Mouse (Mus musculus): ENCODE results near the gene Megf11. TPM values are rescaled to one million over a fixed set of nuclear protein-coding genes. Genes with fewer than 3 reads are reported as not detected.

Gene Megf11
- polyA plus RNA-seq, 1 experiment from 2014 or later = 0.70 TPM

Small RNA genes lying within 50 kb of the gene (microRNA-seq; reads per million reads assigned to microRNA genes)
- gene Gm47308 (ENCODE audit: borderline number of aligned reads) = 0.41 reads per million

Other genes with a start within 250 kb of the Megf11 start
- 24.3 and 28.5 TPM in 2 replicates for gene Zwilch, start 212.5 kb upstream of the Megf11 start, polyA plus RNA-seq (2014; fragmentation: Nextera tagmentation; extraction: Ambion mirVana)
- 980 and 988 TPM in 2 replicates for gene Rpl4, start 212.3 kb upstream of the Megf11 start, polyA plus RNA-seq (2014; fragmentation: Nextera tagmentation; extraction: Ambion mirVana)
- gene Snapc5, start 206.4 kb upstream of the Megf11 start, polyA plus RNA-seq (2014; fragmentation: Nextera tagmentation; extraction: Ambion mirVana) = 22.4 and 28.0 TPM in 2 replicates
- gene Uchl4, start 150.4 kb upstream of the Megf11 start, polyA plus RNA-seq (2014; fragmentation: Nextera tagmentation; extraction: Ambion mirVana) = 2.7 and 3.1 TPM in 2 replicates
- gene Map2k1, start 132.0 kb upstream of the Megf11 start, polyA plus RNA-seq (2014; fragmentation: Nextera tagmentation; extraction: Ambion mirVana) = 100 and 108 TPM in 2 replicates
- 155 and 159 TPM in 2 replicates for gene Tipin, start 104.0 kb upstream of the Megf11 start, polyA plus RNA-seq (2014; fragmentation: Nextera tagmentation; extraction: Ambion mirVana)
- gene Dis3l, start 44.3 kb upstream of the Megf11 start, polyA plus RNA-seq (2014; fragmentation: Nextera tagmentation; extraction: Ambion mirVana) = 19.5 and 22.2 TPM in 2 replicates

All from heart, embryonic 11.5 days (tissue).